Mouse (Mus musculus): ENCODE measurements at regions not wholly inside any gene's neighbourhood (a gene's known extent, or its start where the extent isn't known, plus 50 kb on each side); places are given as distances from the start of the nearest gene placed in this dataset.

GRCm38 (mm10) chr16:87044773-87045561 is 309.0 kb upstream of the N6amt1 start:
- TF ChIP-seq GATA1 (IDR thresholded peaks at IDR 0.05; ENCODE audit: borderline replicate concordance, low read length) (no peak), CTCF (IDR thresholded peaks at IDR 0.05; ENCODE audit: low read depth, low read length) (no peak)

All from G1E (cell line).